Mouse (Mus musculus) bone marrow, adult 2 months (tissue): ENCODE results near the gene Agt. TPM values are rescaled to one million over a fixed set of nuclear protein-coding genes. Genes with fewer than 3 reads are reported as not detected.

Source experiments
- H3K27ac ChIP-seq: fragments of 200-500 bp; 2 replicates; pipeline ENCODE4 v1.5.1; 2012; ENCODE audit warnings: low read depth, mild to moderate bottlenecking, control low read depth, inconsistent platforms, low read length; ENCODE audit not compliant: control insufficient read depth, poor library complexity, insufficient read depth
- H3K4me1 ChIP-seq: fragments of 200-500 bp; 2 replicates; pipeline ENCODE4 v1.6.1; 2011; ENCODE audit warnings: low read length; ENCODE audit not compliant: control insufficient read depth, insufficient read depth
- H3K4me3 ChIP-seq: fragments of 200-500 bp; replicated peaks from 2 replicates; pipeline ENCODE3; 2011; ENCODE audit warnings: mild to moderate bottlenecking, low read depth, low read length, control low read depth; ENCODE audit not compliant: control insufficient read depth
- CTCF ChIP-seq: fragments of 200-500 bp; IDR thresholded peaks from 2 replicates; pipeline ENCODE4 v1.5.1; 2011; ENCODE audit warnings: low read length, control low read depth; ENCODE audit not compliant: control insufficient read depth, insufficient read depth
- POLR2A ChIP-seq: fragments of 200-500 bp; IDR thresholded peaks from 2 replicates; pipeline ENCODE4 v1.6.1; 2011; ENCODE audit warnings: low read depth, mild to moderate bottlenecking, control low read depth, low read length, borderline replicate concordance; ENCODE audit not compliant: control insufficient read depth
- WGBS: fragments of 180-500 bp; shearing (Covaris S2); methylation state at CpG from one replicate; pipeline ENCODE4 v1.1.7; 2018; 5-methylcytosine and 5-hydroxymethylcytosine counted together
- polyA plus RNA-seq: library from polyadenylated mRNA; stranded (reverse); fragments of >200 nt; gene quantifications from 2 replicates; pipeline ENCODE4 v1.2.4, GENCODE M21; 2011; ENCODE audit warnings: low replicate concordance; ENCODE audit not compliant: missing spikeins, insufficient read depth, insufficient read length

The Agt gene
- polyA plus RNA-seq, 1 experiment, result 11.4 TPM

- no peak overlapping the region for H3K27ac ChIP-seq
- no peaks in the 10 kb centered on the region for H3K4me1 ChIP-seq
- no peak overlapping the region for H3K4me3 ChIP-seq
- TF ChIP-seq CTCF, result no peak
- no peak for TF ChIP-seq POLR2A
- WGBS, result 91% methylated on average over 6 of the region's 6 CpGs
Measured at GRCm38 (mm10) chr8:124546371-124546770, 23.1 kb downstream of the Agt start.

- Histone ChIP-seq H3K27ac (no peak overlapping the region), H3K4me3 (no peak overlapping the region), H3K4me1 (no peaks in the 10 kb centered on the region)
- 90% methylated on average over 5 of the region's 5 CpGs for WGBS
- TF ChIP-seq POLR2A (no peak), CTCF (no peak)
Measured at GRCm38 (mm10) chr8:124543272-124543671, 26.2 kb downstream of the Agt start.

- TF ChIP-seq CTCF, result no peak
- TF ChIP-seq POLR2A, result no peak
- 87% methylated on average over 4 of the region's 4 CpGs for WGBS
- Histone ChIP-seq H3K4me3 (no peak overlapping the region), H3K27ac (no peak overlapping the region), H3K4me1 (no peaks in the 10 kb centered on the region)
Measured at GRCm38 (mm10) chr8:124542001-124542400, 27.5 kb downstream of the Agt start.

DNA sequence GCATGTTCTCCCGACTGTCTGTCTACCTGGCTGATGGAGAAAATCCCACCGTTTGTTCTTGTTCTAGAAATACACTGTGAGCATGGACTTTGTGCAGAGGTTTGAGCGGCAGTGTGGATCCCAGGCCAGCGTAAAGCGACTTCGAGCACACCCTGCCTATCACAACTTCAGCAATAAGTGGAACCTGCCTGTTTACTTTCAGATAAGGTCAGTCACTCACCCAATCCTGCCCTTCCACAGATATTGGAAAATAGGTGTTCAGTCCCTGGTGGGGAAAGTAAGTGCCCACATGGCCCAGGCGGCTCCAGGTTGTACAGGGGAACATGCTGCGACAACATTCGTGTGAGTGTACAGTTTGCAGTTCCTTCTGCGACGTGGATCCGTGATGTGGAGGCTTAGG is 28.6 kb downstream of the Agt start:
- no peaks in the 10 kb centered on the region for H3K4me1 ChIP-seq
- 91% methylated on average over 12 of the region's 12 CpGs for WGBS
- H3K27ac ChIP-seq, result no peak overlapping the region
- TF ChIP-seq POLR2A (no peak), CTCF (no peak)
- no peak overlapping the region for H3K4me3 ChIP-seq

- Histone ChIP-seq H3K27ac (no peak overlapping the region), H3K4me3 (no peak overlapping the region), H3K4me1 (no peaks in the 10 kb centered on the region)
- no peak for TF ChIP-seq POLR2A
- TF ChIP-seq CTCF, result no peak
- 96% methylated on average over 5 of the region's 5 CpGs for WGBS
Measured at GRCm38 (mm10) chr8:124535451-124535850, 34.1 kb downstream of the Agt start.

- no peak overlapping the region for H3K27ac ChIP-seq
- TF ChIP-seq CTCF (no peak), POLR2A (no peak)
- H3K4me1 ChIP-seq, result no peaks in the 10 kb centered on the region
- no peak overlapping the region for H3K4me3 ChIP-seq
- 91% methylated on average over 3 of the region's 3 CpGs for WGBS
Measured at GRCm38 (mm10) chr8:124532626-124533025, 36.9 kb downstream of the Agt start.

GRCm38 (mm10) chr8:124530996-124531395 is 38.5 kb downstream of the Agt start:
- Histone ChIP-seq H3K4me1 (no peaks in the 10 kb centered on the region), H3K27ac (no peak overlapping the region), H3K4me3 (no peak overlapping the region)
- WGBS, result 82% methylated on average over 4 of the region's 4 CpGs
- TF ChIP-seq POLR2A, result no peak
- TF ChIP-seq CTCF, result no peak

GRCm38 (mm10) chr8:124530556-124530955 is 39.0 kb downstream of the Agt start:
- no peaks in the 10 kb centered on the region for H3K4me1 ChIP-seq
- 81% methylated on average over 7 of the region's 7 CpGs for WGBS

GRCm38 (mm10) chr8:124530076-124530475 is 39.4 kb downstream of the Agt start:
- no peak for TF ChIP-seq CTCF
- TF ChIP-seq POLR2A, result no peak
- 90% methylated on average over 14 of the region's 14 CpGs for WGBS
- Histone ChIP-seq H3K4me1 (no peaks in the 10 kb centered on the region), H3K27ac (no peak overlapping the region), H3K4me3 (no peak overlapping the region)

More at GRCm38 (mm10) chr8:124530556-124530955, 39.0 kb downstream of the Agt start:
- Histone ChIP-seq H3K4me3 (no peak overlapping the region), H3K27ac (no peak overlapping the region)
- no peak for TF ChIP-seq POLR2A
- no peak for TF ChIP-seq CTCF
